Mouse (Mus musculus): ENCODE data around the gene Adgrl2. TPM values are rescaled to one million over a fixed set of nuclear protein-coding genes. Genes with fewer than 3 reads are reported as not detected.

Gene Adgrl2
- polyA plus RNA-seq (2012; ENCODE audit: low replicate concordance), result 10.2 and 11.7 TPM in 2 replicates

DNA sequence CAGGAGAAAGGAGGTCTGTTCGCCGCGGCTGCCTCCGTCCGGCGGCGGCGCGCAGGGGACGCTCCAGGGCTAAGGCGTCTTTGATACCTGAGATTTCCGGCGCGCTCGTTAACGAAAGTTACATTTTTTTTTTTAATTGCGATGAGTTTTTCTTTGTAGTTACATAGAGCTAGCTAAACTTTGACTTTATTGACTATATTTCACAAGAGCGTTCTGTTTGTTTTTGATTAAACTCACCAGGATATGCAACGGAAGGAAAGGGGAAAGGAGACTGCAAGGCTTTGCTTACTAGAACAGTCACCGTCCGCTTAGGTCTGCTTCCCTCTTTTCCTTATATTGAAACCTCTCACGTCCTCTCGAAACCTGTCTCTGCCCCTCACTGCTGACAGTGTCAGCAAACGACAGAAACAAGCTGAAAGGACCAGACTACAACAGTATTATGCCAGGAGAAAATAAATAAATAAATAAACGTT is at the start of gene Adgrl2:
Gene Adgrl2, minus strand, starts transcription at position 25 of the 473 bp plus-strand sequence.

All from leukemia stem cell, adult 10-12 weeks (primary cell).